Comparison of ENCODE assay signal across 10 mouse cellular contexts in genomic region chr10:119452698-119453097, GRCm38 (mm10). TPM values are rescaled to one million over a fixed set of nuclear protein-coding genes. Genes with fewer than 3 reads are reported as not detected.
DNase-seq lines count a peak whose midpoint lies in the region; ATAC-seq and TF ChIP-seq lines count a peak whose summit lies in the region.
"Had no signal": no experiment of that assay in that cellular context is flagged by ENCODE, and none has a peak within 500 bp of the region (broad histone marks: within the 10 kb centered on the region; RNA-seq: fewer than 3 reads in every experiment).

No protein-coding gene starts in this region.

- TF ChIP-seq CTCF in cerebellum, adult 2 months (IDR thresholded peaks at IDR 0.05; ENCODE audit: borderline replicate concordance, insufficient read depth, low read depth, low read length): no peak

- peak overlapping the region; percentile 78; the same call in 1 of the 2 replicates for H3K4me3 ChIP-seq in neural tube, embryonic 11.5 days (ENCODE audit: low read depth, low read length)
- H3K4me3 ChIP-seq in limb, embryonic 14.5 days (replicated peaks; ENCODE audit: low read length): peak overlapping the region; percentile 67
- peak overlapping the region; percentile 71; the same call in 1 of the 2 replicates for H3K4me3 ChIP-seq in stomach, embryonic 15.5 days (replicated peaks)
- H3K4me3 ChIP-seq in cerebellum, adult 2 months (replicated peaks; ENCODE audit: insufficient read depth, low read depth, low read length): no peak overlapping the region

- no peak for ATAC-seq in neural tube, embryonic 11.5 days (ENCODE audit: insufficient read depth, low FRiP score, low TSS enrichment)
- no peak for ATAC-seq in limb, embryonic 14.5 days (ENCODE audit: low FRiP score, low read depth)
- no peak for ATAC-seq in stomach, embryonic 15.5 days (ENCODE audit: insufficient read depth, low FRiP score, low read depth)

- H3K4me2 ChIP-seq in neural tube, embryonic 11.5 days (ENCODE audit: low read depth): peak overlapping the region; percentile 92
- peak overlapping the region; percentile 93 for H3K4me2 ChIP-seq in limb, embryonic 14.5 days (replicated peaks; ENCODE audit: low read depth, low read length, severe bottlenecking)
- peak overlapping the region; percentile 99 for H3K4me2 ChIP-seq in stomach, embryonic 15.5 days

- 37% methylated on average over 5 of the region's 5 CpGs for WGBS in neural tube, embryonic 11.5 days
- 48% methylated on average over 5 of the region's 5 CpGs for WGBS in limb, embryonic 14.5 days
- WGBS in stomach, embryonic 15.5 days: 60% methylated on average over 5 of the region's 5 CpGs
- 21% methylated on average over 5 of the region's 5 CpGs for WGBS in cerebellum, adult 2 months

- H3K4me1 ChIP-seq in neural tube, embryonic 11.5 days (ENCODE audit: control insufficient read depth, insufficient read depth, low read length): peaks cover 7% of the 10 kb centered on the region
- peaks cover 7% of the 10 kb centered on the region; the same call in 1 of the 2 replicates for H3K4me1 ChIP-seq in limb, embryonic 14.5 days (ENCODE audit: control insufficient read depth, insufficient read depth, low read length)
- H3K4me1 ChIP-seq in stomach, embryonic 15.5 days: peaks cover 15% of the 10 kb centered on the region; the same call in 1 of the 2 replicates
- H3K4me1 ChIP-seq in cerebellum, adult 2 months (ENCODE audit: control insufficient read depth, insufficient read depth, low read length): no peaks in the 10 kb centered on the region

- no peaks in the 10 kb centered on the region for H3K9me3 ChIP-seq in neural tube, embryonic 11.5 days (ENCODE audit: control insufficient read depth, low read length)
- no peaks in the 10 kb centered on the region for H3K9me3 ChIP-seq in limb, embryonic 14.5 days (ENCODE audit: control insufficient read depth, low read length)
- no peaks in the 10 kb centered on the region for H3K9me3 ChIP-seq in stomach, embryonic 15.5 days

- DNase-seq in cerebellum, postnatal 10 days: peak; percentile 23 to 32
- DNase-seq in cerebellum, postnatal 4 days (ENCODE audit: low spot score in 2 of 2): no peak
- DNase-seq in neural tube, embryonic 11.5 days (ENCODE audit: low spot score): no peak
- DNase-seq in neural tube, embryonic 10.5 days (ENCODE audit: extremely low spot score, low spot score): no peak
- DNase-seq in limb, embryonic 14.5 days (ENCODE audit: low spot score): no peak
- DNase-seq in frontal cortex, postnatal 14 days (ENCODE audit: low spot score in 2 of 2): no peak
- DNase-seq in cerebellum, adult 2 months: no peak
- DNase-seq: cerebellum, adult 11-12 months; layer of hippocampus, adult 9-11 months had no signal

- no peaks in the 10 kb centered on the region for H3K27me3 ChIP-seq in neural tube, embryonic 11.5 days (ENCODE audit: control insufficient read depth, insufficient read depth, low read length)
- no peaks in the 10 kb centered on the region for H3K27me3 ChIP-seq in limb, embryonic 14.5 days (ENCODE audit: control insufficient read depth, insufficient read depth, low read length)
- H3K27me3 ChIP-seq in stomach, embryonic 15.5 days (replicated peaks): no peaks in the 10 kb centered on the region
- H3K27me3 ChIP-seq in cerebellum, adult 2 months (ENCODE audit: control insufficient read depth, insufficient read depth, low read length): peaks cover 5% of the 10 kb centered on the region; the same call in 1 of the 2 replicates

- H3K36me3 ChIP-seq in neural tube, embryonic 11.5 days (ENCODE audit: control insufficient read depth, insufficient read depth, low read length): no peaks in the 10 kb centered on the region
- no peaks in the 10 kb centered on the region for H3K36me3 ChIP-seq in limb, embryonic 14.5 days (ENCODE audit: control insufficient read depth, insufficient read depth, low read length)
- H3K36me3 ChIP-seq in stomach, embryonic 15.5 days: no peaks in the 10 kb centered on the region

- H3K27ac ChIP-seq in neural tube, embryonic 11.5 days (ENCODE audit: low read depth, low read length): no peak overlapping the region
- no peak overlapping the region for H3K27ac ChIP-seq in limb, embryonic 14.5 days (replicated peaks; ENCODE audit: low read depth, low read length)
- H3K27ac ChIP-seq in stomach, embryonic 15.5 days: no peak overlapping the region
- no peak overlapping the region for H3K27ac ChIP-seq in cerebellum, adult 2 months (ENCODE audit: insufficient read depth, low read length)

- no peak for TF ChIP-seq POLR2A in limb, embryonic 14.5 days (IDR thresholded peaks at IDR 0.05; ENCODE audit: borderline replicate concordance, extremely low read depth, insufficient read depth, insufficient read length)
- TF ChIP-seq POLR2A in cerebellum, adult 2 months (IDR thresholded peaks at IDR 0.05; ENCODE audit: borderline replicate concordance, insufficient read depth, low read length): no peak

- no peak overlapping the region for H3K9ac ChIP-seq in neural tube, embryonic 11.5 days (ENCODE audit: low read length)
- no peak overlapping the region; the same call in 1 of the 2 replicates for H3K9ac ChIP-seq in limb, embryonic 14.5 days (ENCODE audit: low read depth, low read length, severe bottlenecking)
- H3K9ac ChIP-seq in stomach, embryonic 15.5 days: no peak overlapping the region

RNA-seq across cellular contexts. Expression of gene Grip1, which starts 0.9 kb away (rescaled TPM):
- polyA plus RNA-seq in neural tube, embryonic 11.5 days (2014; fragmentation: Nextera tagmentation; extraction: Ambion mirVana): 16.1 and 16.2 TPM in 2 replicates
- polyA plus RNA-seq in limb, embryonic 14.5 days (2012; rRNA removed): 6.7 and 7.6 TPM in 2 replicates
- 5.7 and 5.9 TPM in 2 replicates for polyA plus RNA-seq in limb, embryonic 14.5 days (2014; fragmentation: Nextera tagmentation; extraction: Ambion mirVana)
- 2.3 and 2.5 TPM in 2 replicates for polyA plus RNA-seq in stomach, embryonic 15.5 days (2015; fragmentation: Nextera tagmentation; extraction: Ambion mirVana)
- 4.6 and 5.0 TPM in 2 replicates for polyA plus RNA-seq in cerebellum, adult 2 months (2012; rRNA removed)

Comparison
In these comparisons a context has a peak if more than half of its experiments do, and no peak if none do; other contexts are left out.
1. DNase-seq: peak in cerebellum, postnatal 10 days (2 of 2); none in cerebellum, postnatal 4 days (0 of 2), neural tube, embryonic 11.5 days (single experiment), neural tube, embryonic 10.5 days (single experiment), limb, embryonic 14.5 days (single experiment), frontal cortex, postnatal 14 days (0 of 2) and cerebellum, adult 2 months (0 of 2).
2. Peak in every context shown above with its lines, with median percentiles within 50 percentile points of each other: H3K4me2 ChIP-seq.